Mouse (Mus musculus) forebrain, embryonic 10.5 days (tissue): ENCODE measurements around the gene Herc1. TPM values are rescaled to one million over a fixed set of nuclear protein-coding genes. Genes with fewer than 3 reads are reported as not detected.

ENCODE experiments used
- DNase-seq: peaks from one replicate; pipeline ENCODE4 v3.0.0-alpha.2; 2017; ENCODE audit warnings: low spot score; ENCODE audit errors: extremely low spot score
- H3K27ac ChIP-seq: fragments of 300-500 bp; sonication (generic); 2 replicates; pipeline ENCODE4 v1.5.1; 2016; ENCODE audit warnings: mild to moderate bottlenecking
- H3K27me3 ChIP-seq: fragments of 300-500 bp; sonication (generic); 2 replicates; pipeline ENCODE4 v1.6.1; 2016; ENCODE audit warnings: mild to moderate bottlenecking; ENCODE audit not compliant: poor library complexity, severe bottlenecking
- H3K36me3 ChIP-seq: fragments of 300-500 bp; sonication (generic); replicated peaks from 2 replicates; pipeline ENCODE4 v1.6.1; 2016; ENCODE audit warnings: mild to moderate bottlenecking, moderate library complexity
- H3K4me1 ChIP-seq: fragments of 300-500 bp; sonication (generic); 2 replicates; pipeline ENCODE4 v1.6.1; 2016
- H3K4me3 ChIP-seq: fragments of 300-500 bp; sonication (generic); 2 replicates; pipeline ENCODE4 v1.5.1; 2016; ENCODE audit warnings: mild to moderate bottlenecking, moderate library complexity
- H3K9me3 ChIP-seq: fragments of 300-500 bp; sonication (generic); 2 replicates; pipeline ENCODE4 v1.6.1; 2016; ENCODE audit warnings: mild to moderate bottlenecking, moderate library complexity
- WGBS: fragments of 180-500 bp; shearing (Covaris S2); methylation state at CpG from one replicate; pipeline ENCODE4 v1.1.7; 2016; 5-methylcytosine and 5-hydroxymethylcytosine counted together
- polyA plus RNA-seq: library from polyadenylated mRNA; unstranded; fragments of >200 nt; fragmentation: Nextera tagmentation; extraction: Ambion mirVana; gene quantifications from 2 replicates; pipeline ENCODE4 v1.2.1, GENCODE M21; 2016

The Herc1 gene
- polyA plus RNA-seq = 29.2 and 31.6 TPM in 2 replicates

- Histone ChIP-seq H3K9me3 (no peaks in the 10 kb centered on the region), H3K27ac (peak within 1 kb of the TSS; percentile 98), H3K4me1 (peaks cover 34% of the 10 kb centered on the region), H3K27me3 (no peaks in the 10 kb centered on the region), H3K36me3 (peaks cover 3% of the 10 kb centered on the region; the same call in 1 of the 2 replicates), H3K4me3 (peak within 1 kb of the TSS; percentile 99)
- DNase-seq = peak; percentile 96
- under 1% methylated on average over 85 of the region's 85 CpGs for WGBS
These were observed at the start of gene Herc1 for GRCm38 (mm10) chr9:66349860-66350787. TSS of gene Herc1 (plus strand) at chr9:66350450.

- no peaks in the 10 kb centered on the region for H3K9me3 ChIP-seq
- peaks cover 12% of the 10 kb centered on the region for H3K4me1 ChIP-seq
- no peak overlapping the region for H3K27ac ChIP-seq
- 89% methylated on average over 3 of the region's 3 CpGs for WGBS
- H3K27me3 ChIP-seq = no peaks in the 10 kb centered on the region
- no peaks in the 10 kb centered on the region for H3K36me3 ChIP-seq
- no peak for DNase-seq
- no peak overlapping the region for H3K4me3 ChIP-seq
These were observed 45.7 kb upstream of the Herc1 start for GRCm38 (mm10) chr9:66304320-66305090.

DNA sequence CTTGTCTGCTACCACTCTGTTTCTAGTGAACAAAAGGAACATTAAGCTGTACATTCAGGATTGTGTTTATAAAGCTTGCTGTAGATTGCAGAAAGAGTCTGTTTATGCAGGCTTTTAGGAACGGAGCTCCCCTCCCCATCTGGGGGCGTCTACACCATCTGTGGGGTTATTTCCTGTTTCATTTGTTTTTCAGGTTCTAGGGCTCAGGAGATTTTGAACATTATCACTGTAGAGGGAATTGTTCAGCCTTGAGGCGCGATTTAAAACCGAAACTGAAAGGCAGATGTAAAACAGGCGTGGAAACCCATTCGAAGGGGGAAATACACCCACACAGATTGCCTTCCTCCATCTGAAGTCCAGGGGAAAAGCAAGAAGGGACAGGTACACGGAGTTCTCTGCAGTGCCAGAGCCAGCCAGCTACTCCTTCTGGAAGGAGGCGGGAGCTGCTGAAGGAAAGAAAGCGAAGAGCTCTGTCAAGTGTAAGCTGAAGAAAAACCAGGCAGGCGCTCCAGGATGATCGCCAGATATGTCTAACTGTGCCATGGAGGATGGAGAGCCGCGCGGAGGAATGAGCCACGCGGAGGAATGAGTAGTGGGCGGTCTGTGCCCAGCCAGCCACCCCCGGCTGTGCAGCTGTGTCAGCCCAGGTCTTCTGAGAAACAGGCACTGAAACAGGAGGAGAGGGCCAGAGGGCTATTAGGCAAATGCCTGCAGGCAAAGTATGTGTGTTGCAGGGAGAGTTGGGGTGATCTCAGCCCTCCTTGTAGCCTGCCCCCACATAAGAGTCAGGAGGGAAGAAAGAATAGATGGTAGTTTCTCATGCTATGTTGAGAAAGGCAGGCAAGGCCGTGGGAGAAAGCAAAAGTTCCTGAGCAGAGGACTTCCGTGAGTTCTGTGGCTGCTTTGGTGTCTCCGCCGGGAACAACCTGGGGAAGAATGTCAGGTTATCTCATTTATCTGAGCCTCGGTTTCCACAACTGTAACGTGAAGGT lies 44.8 kb upstream of the Herc1 start:
- Histone ChIP-seq H3K27me3 (no peaks in the 10 kb centered on the region), H3K4me1 (peaks cover 12% of the 10 kb centered on the region), H3K4me3 (peak overlapping the region; percentile 11; the same call in 1 of the 2 replicates), H3K36me3 (no peaks in the 10 kb centered on the region), H3K27ac (peak overlapping the region; percentile 53), H3K9me3 (no peaks in the 10 kb centered on the region)
- DNase-seq = peak; percentile 22
- WGBS = 66% methylated on average over 25 of the region's 25 CpGs

- no peak overlapping the region for H3K4me3 ChIP-seq
- H3K27ac ChIP-seq = no peak overlapping the region
- peaks cover 12% of the 10 kb centered on the region for H3K4me1 ChIP-seq
- no peak for DNase-seq
- no peaks in the 10 kb centered on the region for H3K36me3 ChIP-seq
- no peaks in the 10 kb centered on the region for H3K9me3 ChIP-seq
- WGBS = 81% methylated on average over 3 of the region's 3 CpGs
- no peaks in the 10 kb centered on the region for H3K27me3 ChIP-seq
These were observed 43.8 kb upstream of the Herc1 start for GRCm38 (mm10) chr9:66306414-66306813.

- no peak overlapping the region for H3K4me3 ChIP-seq
- no peaks in the 10 kb centered on the region for H3K9me3 ChIP-seq
- 33% methylated on average over 2 of the region's 2 CpGs for WGBS
- H3K27me3 ChIP-seq = no peaks in the 10 kb centered on the region
- H3K36me3 ChIP-seq = no peaks in the 10 kb centered on the region
- H3K4me1 ChIP-seq = peaks cover 12% of the 10 kb centered on the region
- no peak overlapping the region for H3K27ac ChIP-seq
- peak; percentile 31 for DNase-seq
These were observed 42.9 kb upstream of the Herc1 start for GRCm38 (mm10) chr9:66307341-66307740.

DNA sequence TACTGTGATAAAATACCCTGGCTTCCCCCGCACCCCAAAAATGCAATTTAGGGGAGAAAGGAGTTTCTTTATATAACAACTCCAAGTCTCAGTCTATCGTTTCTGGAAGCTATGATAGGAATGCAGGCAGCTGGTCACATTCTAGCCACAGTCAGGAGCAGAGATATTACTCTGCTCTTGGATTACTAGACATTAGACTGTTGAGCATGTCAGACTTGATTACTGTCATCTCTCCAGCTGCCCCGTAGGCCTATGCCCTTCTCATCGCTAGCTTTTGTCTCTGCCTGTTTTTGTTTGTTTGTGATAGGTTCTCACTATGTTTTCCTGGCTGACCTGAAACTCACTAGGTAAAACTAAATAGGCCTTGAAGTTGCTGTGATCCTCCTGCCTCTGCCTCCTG lies 41.5 kb upstream of the Herc1 start:
- Histone ChIP-seq H3K36me3 (no peaks in the 10 kb centered on the region), H3K9me3 (no peaks in the 10 kb centered on the region), H3K4me1 (peaks cover 12% of the 10 kb centered on the region), H3K27me3 (no peaks in the 10 kb centered on the region), H3K27ac (no peak overlapping the region), H3K4me3 (no peak overlapping the region)
- no peak for DNase-seq
- 87% methylated on average over 4 of the region's 4 CpGs for WGBS

- H3K4me3 ChIP-seq = no peak overlapping the region
- H3K9me3 ChIP-seq = no peaks in the 10 kb centered on the region
- H3K27ac ChIP-seq = no peak overlapping the region
- H3K36me3 ChIP-seq = no peaks in the 10 kb centered on the region
- H3K27me3 ChIP-seq = no peaks in the 10 kb centered on the region
- WGBS = 52% methylated on average over 3 of the region's 3 CpGs
- DNase-seq = no peak
- H3K4me1 ChIP-seq = no peaks in the 10 kb centered on the region
These were observed 38.8 kb upstream of the Herc1 start for GRCm38 (mm10) chr9:66311458-66311857.

DNA sequence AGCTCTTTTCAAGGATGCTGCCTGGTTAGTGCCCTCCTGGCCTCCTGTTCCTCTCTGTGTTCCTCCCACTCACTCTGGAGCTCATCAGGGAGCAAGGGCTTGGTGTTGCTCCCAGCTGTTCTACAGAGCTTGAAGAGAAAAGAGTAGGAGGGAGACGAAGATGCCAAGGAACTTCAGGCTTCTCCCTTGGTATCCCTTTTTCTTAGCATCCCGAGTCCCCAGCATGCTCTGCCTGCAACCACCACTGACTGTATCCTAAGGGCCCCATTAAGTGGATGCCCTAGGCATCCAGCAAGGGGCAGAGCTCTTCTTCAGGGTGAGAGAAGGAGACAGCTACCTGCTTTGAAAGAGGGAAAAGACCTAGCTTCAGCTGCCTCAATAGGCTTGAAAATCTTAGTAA lies 33.6 kb upstream of the Herc1 start:
- Histone ChIP-seq H3K27me3 (no peaks in the 10 kb centered on the region), H3K4me1 (no peaks in the 10 kb centered on the region), H3K9me3 (no peaks in the 10 kb centered on the region), H3K4me3 (no peak overlapping the region), H3K36me3 (no peaks in the 10 kb centered on the region), H3K27ac (no peak overlapping the region)
- no peak for DNase-seq
- 78% methylated on average over 2 of the region's 2 CpGs for WGBS

- no peaks in the 10 kb centered on the region for H3K9me3 ChIP-seq
- H3K4me1 ChIP-seq = no peaks in the 10 kb centered on the region
- H3K4me3 ChIP-seq = no peak overlapping the region
- 89% methylated on average over 7 of the region's 7 CpGs for WGBS
- H3K27me3 ChIP-seq = no peaks in the 10 kb centered on the region
- no peak overlapping the region for H3K27ac ChIP-seq
- no peak for DNase-seq
- no peaks in the 10 kb centered on the region for H3K36me3 ChIP-seq
These were observed 28.0 kb upstream of the Herc1 start for GRCm38 (mm10) chr9:66322010-66322931.

DNA sequence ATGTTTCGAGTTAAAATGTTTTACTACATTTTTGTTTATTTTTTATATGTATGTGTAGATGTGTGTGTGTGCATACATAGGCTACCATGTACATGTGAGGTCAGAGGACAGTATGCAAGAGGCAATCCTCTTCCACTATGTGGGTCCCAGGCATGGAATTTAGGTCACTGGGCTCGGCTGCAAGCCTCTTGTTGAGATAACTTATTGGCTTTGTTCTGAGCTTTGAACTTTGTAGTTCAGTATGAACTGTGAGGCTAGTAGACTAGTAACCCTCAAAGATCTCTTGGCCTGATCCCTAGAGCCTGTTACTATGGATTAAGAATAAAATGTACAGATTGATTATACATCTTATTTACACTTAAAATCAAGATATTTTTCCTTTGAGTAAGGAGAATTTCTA lies 23.4 kb upstream of the Herc1 start:
- Histone ChIP-seq H3K4me3 (no peak overlapping the region), H3K9me3 (no peaks in the 10 kb centered on the region), H3K27me3 (no peaks in the 10 kb centered on the region), H3K27ac (no peak overlapping the region), H3K4me1 (peaks cover 7% of the 10 kb centered on the region), H3K36me3 (no peaks in the 10 kb centered on the region)
- WGBS = 79% methylated on average over 2 of the region's 2 CpGs
- DNase-seq = no peak

DNA sequence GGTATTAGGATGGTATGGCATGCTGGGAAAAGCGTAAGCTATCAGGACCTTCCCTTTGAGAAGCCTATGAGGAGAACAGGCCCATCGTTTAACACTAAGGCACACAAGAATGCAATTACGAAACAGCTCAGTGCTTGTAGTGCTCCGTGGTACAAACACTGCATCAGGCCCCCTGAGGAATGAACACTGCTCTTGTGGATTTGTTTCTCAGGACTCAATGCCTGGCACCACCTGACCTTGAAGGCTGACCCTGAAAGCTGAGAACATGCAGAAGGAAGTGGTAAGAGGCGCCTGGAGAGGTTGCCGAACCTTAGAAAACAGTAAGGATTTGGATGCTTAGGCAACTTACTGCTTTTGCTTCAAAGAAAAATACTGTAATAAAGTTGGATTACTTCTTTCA lies 20.8 kb upstream of the Herc1 start:
- Histone ChIP-seq H3K27ac (0 out of 2 replicates have a peak overlapping the region, but pooled peaks have one; percentile 13), H3K27me3 (no peaks in the 10 kb centered on the region), H3K36me3 (no peaks in the 10 kb centered on the region), H3K9me3 (no peaks in the 10 kb centered on the region), H3K4me3 (no peak overlapping the region), H3K4me1 (peaks cover 7% of the 10 kb centered on the region)
- no peak for DNase-seq
- WGBS = 54% methylated on average over 6 of the region's 6 CpGs
